Mouse (Mus musculus) frontal cortex, adult (tissue): ENCODE data around the gene BC049352.

Experiments used
- ATAC-seq: cut with Nextera tagmentation; 2 replicates; pipeline ENCODE4 v1.9.2; 2017; ENCODE audit warnings: mild to moderate bottlenecking, moderate library complexity, mixed read lengths; ENCODE audit not compliant: low TSS enrichment

Gene BC049352

DNA sequence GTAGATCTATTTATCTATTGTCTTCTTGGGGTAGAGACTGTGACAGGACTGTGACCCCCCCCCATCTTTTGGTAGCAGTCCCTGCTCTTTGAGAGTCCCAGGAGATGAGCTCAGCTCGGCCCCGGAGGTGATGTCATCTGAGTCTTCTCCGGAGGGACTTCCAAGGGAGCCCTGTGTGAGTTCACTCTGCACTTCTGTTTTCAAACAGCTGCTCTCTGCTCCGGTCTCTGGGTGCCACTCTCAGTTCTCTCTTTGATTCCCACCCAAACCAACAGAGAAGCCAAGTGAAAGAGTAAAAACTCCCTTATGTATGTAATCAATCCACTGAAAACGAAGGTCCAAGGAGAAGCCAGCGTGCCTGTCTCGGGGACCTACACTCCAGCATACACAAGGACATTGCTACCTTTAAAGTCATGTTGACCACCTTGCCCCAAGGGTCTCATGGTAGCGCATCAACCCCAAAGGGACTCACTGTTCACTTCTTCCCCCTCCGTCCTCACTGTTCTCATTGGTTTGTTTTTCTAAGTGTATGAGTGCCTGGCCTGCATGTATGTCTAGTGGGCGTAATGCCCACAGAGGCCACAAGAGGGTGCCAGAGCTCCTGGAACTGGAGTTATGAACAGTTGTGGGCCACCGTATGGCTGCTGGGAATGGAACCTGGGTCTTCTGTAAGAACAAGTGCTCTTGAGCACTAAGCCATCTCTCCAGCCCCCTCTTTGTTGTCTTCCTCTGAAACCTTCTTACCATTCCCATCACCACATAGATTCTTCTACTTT, 117.6 kb downstream of the BC049352 start:
- no peak for ATAC-seq
